Mouse (Mus musculus) heart, postnatal 0 days (tissue): Measurements from ENCODE around the gene Poln. TPM values are rescaled to one million over a fixed set of nuclear protein-coding genes. Genes with fewer than 3 reads are reported as not detected.
A peak's percentile ranks its signal among the peaks of the same experiment; 100 is the strongest.

Experiments
- ATAC-seq: fragments of 200-750 bp; cut with Nextera tagmentation; 2 replicates; pipeline ENCODE4 v1.8.0; 2017; ENCODE audit warnings: low read depth, moderate number of reproducible peaks, moderate library complexity; ENCODE audit not compliant: insufficient read depth
- DNase-seq: peaks from one replicate; pipeline ENCODE4 v3.0.0-alpha.2; 2016; ENCODE audit warnings: low spot score
- H3K27ac ChIP-seq: fragments of 300-500 bp; sonication (generic); 2 replicates; pipeline ENCODE4 v1.5.1; 2014; ENCODE audit warnings: low read depth, mild to moderate bottlenecking
- H3K27me3 ChIP-seq: fragments of 300-500 bp; sonication (generic); 2 replicates; pipeline ENCODE4 v1.6.1; 2014; ENCODE audit warnings: low read length, mixed read lengths; ENCODE audit not compliant: control insufficient read depth, insufficient read depth
- H3K36me3 ChIP-seq: fragments of 300-500 bp; sonication (generic); replicated peaks from 2 replicates; pipeline ENCODE4 v1.6.1; 2014; ENCODE audit warnings: low read length, mixed read lengths; ENCODE audit not compliant: control insufficient read depth, insufficient read depth
- H3K4me1 ChIP-seq: fragments of 300-500 bp; sonication (generic); 2 replicates; pipeline ENCODE4 v1.6.1; 2014; ENCODE audit warnings: antibody characterized with exemption; ENCODE audit not compliant: control insufficient read depth, insufficient read depth
- H3K4me2 ChIP-seq: fragments of 300-500 bp; sonication (generic); 2 replicates; pipeline ENCODE4 v1.6.1; 2014; ENCODE audit warnings: low read depth, mild to moderate bottlenecking, low read length, moderate library complexity
- H3K4me3 ChIP-seq: fragments of 300-500 bp; sonication (generic); 2 replicates; pipeline ENCODE4 v1.5.1; 2014; ENCODE audit warnings: low read depth, low read length
- H3K9ac ChIP-seq: fragments of 300-500 bp; sonication (generic); replicated peaks from 2 replicates; pipeline ENCODE4 v1.6.1; 2014; ENCODE audit warnings: low read depth, low read length, mixed read lengths
- H3K9me3 ChIP-seq: fragments of 300-500 bp; sonication (generic); replicated peaks from 2 replicates; pipeline ENCODE4 v1.6.1; 2016; ENCODE audit warnings: low read length; ENCODE audit not compliant: control insufficient read depth
- CTCF ChIP-seq: IDR thresholded peaks from 2 replicates; pipeline ENCODE4 v1.5.1; 2016; ENCODE audit warnings: antibody characterized with exemption, control low read depth, low read depth
- EP300 ChIP-seq: IDR thresholded peaks from 2 replicates; pipeline ENCODE4 v1.6.1; 2016; ENCODE audit warnings: antibody characterized with exemption, low read depth
- WGBS: fragments of 180-500 bp; shearing (Covaris S2); extraction: QIAGEN DNeasy Blood & Tissue Kit; methylation state at CpG from one replicate; pipeline ENCODE4 v1.1.7; 2014; 5-methylcytosine and 5-hydroxymethylcytosine counted together
- polyA plus RNA-seq: library from polyadenylated mRNA; unstranded; fragments of >200 nt; fragmentation: Nextera tagmentation; extraction: Ambion mirVana; gene quantifications from 2 replicates; pipeline ENCODE4 v1.2.1, GENCODE M21; 2015
- total RNA-seq: library from RNA; depleted of rRNA; stranded (reverse); fragments of >200 nt; gene quantifications from 2 replicates; pipeline ENCODE4 v1.2.3, GENCODE M21; 2014; ENCODE audit warnings: low replicate concordance

Poln gene
- total and polyA plus RNA-seq, 2 experiments from 2014 or later, result 1.3 TPM; not detected in 1

GRCm38 (mm10) chr5:34167857-34168256, 1.4 kb downstream of the Poln start:
- Histone ChIP-seq H3K4me1 (peaks cover 3% of the 10 kb centered on the region; the same call in 1 of the 2 replicates), H3K4me2 (no peak overlapping the region; the same call in 1 of the 2 replicates), H3K9me3 (no peaks in the 10 kb centered on the region), H3K27ac (no peak overlapping the region), H3K27me3 (no peaks in the 10 kb centered on the region), H3K4me3 (no peak overlapping the region), H3K9ac (no peak overlapping the region), H3K36me3 (peaks cover 14% of the 10 kb centered on the region)
- ATAC-seq (no peak), DNase-seq (no peak)
- TF ChIP-seq CTCF (no peak), EP300 (no peak)
- WGBS, result 84% methylated on average over 4 of the region's 4 CpGs

GRCm38 (mm10) chr5:34165793-34166192, 3.5 kb downstream of the Poln start:
- no peaks in the 10 kb centered on the region for H3K27me3 ChIP-seq
- H3K36me3 ChIP-seq, result peaks cover 14% of the 10 kb centered on the region
- no peak for DNase-seq
- H3K4me2 ChIP-seq, result peak overlapping the region; percentile 24; the same call in 1 of the 2 replicates
- H3K4me1 ChIP-seq, result peaks cover 3% of the 10 kb centered on the region; the same call in 1 of the 2 replicates
- 21% methylated on average over 4 of the region's 4 CpGs for WGBS
- H3K9me3 ChIP-seq, result no peaks in the 10 kb centered on the region
- TF ChIP-seq CTCF (no peak), EP300 (no peak)
- no peak overlapping the region for H3K27ac ChIP-seq
- H3K4me3 ChIP-seq, result no peak overlapping the region
- no peak for ATAC-seq
- no peak overlapping the region for H3K9ac ChIP-seq

GRCm38 (mm10) chr5:34148476-34148875, 20.8 kb downstream of the Poln start:
- no peak for DNase-seq
- Histone ChIP-seq H3K9ac (no peak overlapping the region), H3K36me3 (peaks cover 3% of the 10 kb centered on the region; the same call in 1 of the 2 replicates), H3K27ac (no peak overlapping the region), H3K27me3 (no peaks in the 10 kb centered on the region), H3K9me3 (no peaks in the 10 kb centered on the region), H3K4me3 (no peak overlapping the region), H3K4me1 (no peaks in the 10 kb centered on the region), H3K4me2 (no peak overlapping the region)
- no peak for ATAC-seq
- TF ChIP-seq EP300, result no peak
- TF ChIP-seq CTCF, result no peak

GRCm38 (mm10) chr5:34147554-34147953, 21.7 kb downstream of the Poln start:
- Histone ChIP-seq H3K9me3 (no peaks in the 10 kb centered on the region), H3K27ac (no peak overlapping the region), H3K27me3 (no peaks in the 10 kb centered on the region), H3K4me1 (no peaks in the 10 kb centered on the region), H3K4me2 (no peak overlapping the region), H3K36me3 (no peaks in the 10 kb centered on the region), H3K4me3 (no peak overlapping the region), H3K9ac (no peak overlapping the region)
- WGBS, result 83% methylated on average over 3 of the region's 3 CpGs
- DNase-seq (no peak), ATAC-seq (no peak)
- TF ChIP-seq CTCF, result no peak
- TF ChIP-seq EP300, result no peak

- Histone ChIP-seq H3K4me1 (no peaks in the 10 kb centered on the region), H3K9me3 (no peaks in the 10 kb centered on the region), H3K27me3 (no peaks in the 10 kb centered on the region), H3K36me3 (no peaks in the 10 kb centered on the region), H3K27ac (no peak overlapping the region), H3K4me3 (no peak overlapping the region), H3K4me2 (no peak overlapping the region), H3K9ac (no peak overlapping the region)
- DNase-seq (peak; percentile 71), ATAC-seq (no peak)
- 0% methylated on average over 1 of the region's 1 CpGs for WGBS
- TF ChIP-seq EP300 (no peak), CTCF (peak; percentile 87)
Observed at GRCm38 (mm10) chr5:34139751-34140150, 29.5 kb downstream of the Poln start.

GRCm38 (mm10) chr5:34132731-34133130, 36.5 kb downstream of the Poln start:
- TF ChIP-seq EP300 (no peak), CTCF (no peak)
- ATAC-seq (no peak), DNase-seq (no peak)
- H3K27ac ChIP-seq, result no peak overlapping the region
- no peaks in the 10 kb centered on the region for H3K4me1 ChIP-seq
- H3K9ac ChIP-seq, result no peak overlapping the region
- WGBS, result 70% methylated on average over 2 of the region's 2 CpGs
- no peak overlapping the region for H3K4me2 ChIP-seq
- no peaks in the 10 kb centered on the region for H3K36me3 ChIP-seq
- no peak overlapping the region for H3K4me3 ChIP-seq
- no peaks in the 10 kb centered on the region for H3K9me3 ChIP-seq
- no peaks in the 10 kb centered on the region for H3K27me3 ChIP-seq
